Mouse (Mus musculus) thymus, postnatal 4 days (tissue): ENCODE data around the gene Itsn1.

Source experiments
- DNase-seq: peaks from one replicate; pipeline ENCODE4 v3.0.0; 2021

Gene Itsn1

GRCm38 (mm10) chr16:91729066-91729482 is at the start of gene Itsn1:
Gene Itsn1, plus strand, starts transcription at chr16:91729281.
- DNase-seq: peak; percentile 98

GRCm38 (mm10) chr16:91680656-91681055 is 48.4 kb upstream of the Itsn1 start:
- no peak for DNase-seq

- DNase-seq: no peak
Observed at GRCm38 (mm10) chr16:91685526-91685925, 43.6 kb upstream of the Itsn1 start.

GRCm38 (mm10) chr16:91686369-91686768 is 42.7 kb upstream of the Itsn1 start:
- DNase-seq: no peak

- DNase-seq: no peak
Observed at GRCm38 (mm10) chr16:91688023-91688618, 41.0 kb upstream of the Itsn1 start.

GRCm38 (mm10) chr16:91688619-91689334 is 40.3 kb upstream of the Itsn1 start, which contains the start of gene Donson:
Gene Donson, minus strand, starts transcription at chr16:91688770.
- DNase-seq: peak; percentile 98

GRCm38 (mm10) chr16:91689791-91690190 is 39.3 kb upstream of the Itsn1 start:
- DNase-seq: peak; percentile 31

GRCm38 (mm10) chr16:91694455-91695084 is 34.5 kb upstream of the Itsn1 start:
- peak; percentile 85 for DNase-seq

- DNase-seq: no peak
Observed at GRCm38 (mm10) chr16:91695108-91695755, 33.8 kb upstream of the Itsn1 start.

GRCm38 (mm10) chr16:91698995-91699394 is 30.1 kb upstream of the Itsn1 start:
- no peak for DNase-seq

GRCm38 (mm10) chr16:91701908-91702307 is 27.2 kb upstream of the Itsn1 start:
- DNase-seq: no peak

GRCm38 (mm10) chr16:91702771-91703188 is 26.3 kb upstream of the Itsn1 start:
- no peak for DNase-seq

- DNase-seq: no peak
Observed at GRCm38 (mm10) chr16:91704603-91705340, 24.3 kb upstream of the Itsn1 start.

- no peak for DNase-seq
Observed at GRCm38 (mm10) chr16:91710241-91710640, 18.8 kb upstream of the Itsn1 start.

- DNase-seq: no peak
Observed at GRCm38 (mm10) chr16:91716927-91717349, 12.1 kb upstream of the Itsn1 start.

- no peak for DNase-seq
Observed at GRCm38 (mm10) chr16:91717399-91717798, 11.7 kb upstream of the Itsn1 start.

GRCm38 (mm10) chr16:91724247-91724646 is 4.8 kb upstream of the Itsn1 start:
- peak; percentile 80 for DNase-seq

GRCm38 (mm10) chr16:91727433-91727832 is 1.6 kb upstream of the Itsn1 start:
- DNase-seq: no peak

- DNase-seq: peak; percentile 87
Observed at GRCm38 (mm10) chr16:91728123-91729065, 687 bp upstream of the Itsn1 start, which contains the start of gene Cryzl1. Gene Cryzl1, minus strand, starts transcription at chr16:91728975.

- peak; percentile 55 for DNase-seq
Observed at GRCm38 (mm10) chr16:91729821-91730441, 850 bp downstream of the Itsn1 start.

- no peak for DNase-seq
Observed at GRCm38 (mm10) chr16:91730446-91730845, 1.4 kb downstream of the Itsn1 start.
